Mouse (Mus musculus) bone marrow, adult 2 months (tissue): ENCODE data around the gene Krtap5-2.

Source experiments
- CTCF ChIP-seq: fragments of 200-500 bp; IDR thresholded peaks from 2 replicates; pipeline ENCODE4 v1.5.1; 2011; ENCODE audit warnings: low read length, control low read depth; ENCODE audit not compliant: control insufficient read depth, insufficient read depth
- POLR2A ChIP-seq: fragments of 200-500 bp; IDR thresholded peaks from 2 replicates; pipeline ENCODE4 v1.6.1; 2011; ENCODE audit warnings: low read depth, mild to moderate bottlenecking, control low read depth, low read length, borderline replicate concordance; ENCODE audit not compliant: control insufficient read depth

DNA sequence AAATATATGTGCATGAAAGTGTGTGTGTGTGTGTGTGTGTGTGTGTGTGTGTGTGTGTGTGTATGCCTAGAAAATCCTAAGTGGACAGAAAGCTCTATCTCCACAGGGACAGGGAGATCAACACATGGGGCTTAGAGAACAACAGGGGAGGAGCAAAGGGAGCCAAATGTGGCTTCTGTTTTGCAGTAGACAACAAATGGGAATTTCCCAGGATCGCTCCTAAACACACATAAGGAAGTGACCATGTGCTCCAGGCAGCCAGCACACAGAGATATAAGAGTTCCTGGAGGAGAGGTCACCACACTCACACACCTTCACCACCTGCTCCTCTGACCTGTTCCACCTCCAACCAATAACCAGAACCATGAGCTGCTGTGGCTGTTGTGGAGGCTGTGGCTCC lies 25.3 kb upstream of the Krtap5-2 start, which contains the start of gene Krtap5-3:
- TF ChIP-seq CTCF (no peak), POLR2A (no peak)
